Mouse (Mus musculus): ENCODE data around the gene Edc3. TPM values are rescaled to one million over a fixed set of nuclear protein-coding genes. Genes with fewer than 3 reads are reported as not detected.

The Edc3 gene
- total RNA-seq, 2 experiments from 2014 or later, result 6.0 to 14.2 TPM

- no peak for ATAC-seq (replicated peaks; ENCODE audit: low FRiP score, low TSS enrichment, poor library complexity, severe bottlenecking)
These were observed 50.2 kb downstream of the Edc3 start for GRCm38 (mm10) chr9:57758528-57758927.

- ATAC-seq (replicated peaks; ENCODE audit: low FRiP score, low TSS enrichment, poor library complexity, severe bottlenecking), result peak; percentile 49
These were observed 50.9 kb downstream of the Edc3 start for GRCm38 (mm10) chr9:57759289-57759688.

DNA sequence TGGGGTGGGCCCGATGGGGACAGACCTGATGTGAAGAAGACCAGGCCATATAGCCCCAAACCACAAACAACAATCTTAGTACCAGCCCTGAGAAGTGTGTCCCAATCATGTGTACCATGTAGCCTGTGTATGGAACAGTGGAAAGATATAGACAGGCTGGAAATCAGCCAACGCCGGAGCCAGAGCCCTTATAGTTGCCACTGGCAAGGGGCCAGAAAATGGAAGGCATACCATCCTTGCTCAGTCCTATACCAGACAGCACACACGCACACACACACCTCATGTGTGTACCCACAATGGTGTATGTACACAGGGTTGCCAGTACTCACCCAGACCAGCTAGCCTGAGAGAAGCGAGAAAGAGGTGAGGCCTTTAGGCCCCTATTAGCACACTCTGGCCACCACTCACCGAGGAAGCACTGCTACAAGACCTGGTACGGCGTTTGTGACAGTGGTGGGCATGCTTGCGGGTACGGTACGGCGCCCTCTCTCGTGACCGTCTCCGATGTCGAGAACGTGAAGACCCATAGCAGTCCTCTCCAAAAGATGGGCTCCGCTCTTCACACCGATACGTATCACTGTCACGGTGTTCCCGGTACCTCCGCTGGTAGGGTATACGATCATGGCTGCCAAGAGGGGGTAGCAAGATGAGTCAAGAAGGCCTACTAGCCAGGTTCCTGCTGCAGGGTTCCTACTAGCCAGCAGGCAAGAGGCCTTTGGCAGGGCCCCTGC lies 52.2 kb downstream of the Edc3 start:
- no peak for ATAC-seq (replicated peaks; ENCODE audit: low FRiP score, low TSS enrichment, poor library complexity, severe bottlenecking)

- no peak for ATAC-seq (replicated peaks; ENCODE audit: low FRiP score, low TSS enrichment, poor library complexity, severe bottlenecking)
These were observed 53.5 kb downstream of the Edc3 start for GRCm38 (mm10) chr9:57761563-57762551.

GRCm38 (mm10) chr9:57762563-57762991 lies 54.2 kb downstream of the Edc3 start:
- peak; percentile 27; the same call in 1 of the 2 replicates for ATAC-seq (replicated peaks; ENCODE audit: low FRiP score, low TSS enrichment, poor library complexity, severe bottlenecking)

- peak; percentile 37 for ATAC-seq (replicated peaks; ENCODE audit: low FRiP score, low TSS enrichment, poor library complexity, severe bottlenecking)
These were observed 56.0 kb downstream of the Edc3 start for GRCm38 (mm10) chr9:57764147-57764973.

DNA sequence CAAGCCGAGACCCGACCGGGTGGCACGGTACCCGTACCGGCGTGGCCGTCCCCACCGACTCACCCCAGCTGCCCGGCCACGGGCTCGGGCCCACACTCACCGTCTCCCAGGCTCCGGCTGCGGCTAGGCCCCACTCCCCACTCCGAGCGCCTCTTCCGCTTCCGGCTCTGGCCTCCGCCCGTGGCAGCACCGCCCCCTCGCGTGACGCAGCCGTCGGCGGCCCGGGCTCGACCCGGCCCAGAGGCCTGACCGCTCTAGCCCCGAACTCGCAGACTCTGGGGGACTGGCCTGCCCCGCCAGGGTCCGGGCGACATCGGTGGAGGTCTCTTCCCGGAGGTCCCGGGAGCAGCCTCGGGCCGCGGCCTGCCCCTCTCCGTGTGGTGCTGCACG lies 56.6 kb downstream of the Edc3 start:
- peak; percentile 38 for ATAC-seq (replicated peaks; ENCODE audit: low FRiP score, low TSS enrichment, poor library complexity, severe bottlenecking)

DNA sequence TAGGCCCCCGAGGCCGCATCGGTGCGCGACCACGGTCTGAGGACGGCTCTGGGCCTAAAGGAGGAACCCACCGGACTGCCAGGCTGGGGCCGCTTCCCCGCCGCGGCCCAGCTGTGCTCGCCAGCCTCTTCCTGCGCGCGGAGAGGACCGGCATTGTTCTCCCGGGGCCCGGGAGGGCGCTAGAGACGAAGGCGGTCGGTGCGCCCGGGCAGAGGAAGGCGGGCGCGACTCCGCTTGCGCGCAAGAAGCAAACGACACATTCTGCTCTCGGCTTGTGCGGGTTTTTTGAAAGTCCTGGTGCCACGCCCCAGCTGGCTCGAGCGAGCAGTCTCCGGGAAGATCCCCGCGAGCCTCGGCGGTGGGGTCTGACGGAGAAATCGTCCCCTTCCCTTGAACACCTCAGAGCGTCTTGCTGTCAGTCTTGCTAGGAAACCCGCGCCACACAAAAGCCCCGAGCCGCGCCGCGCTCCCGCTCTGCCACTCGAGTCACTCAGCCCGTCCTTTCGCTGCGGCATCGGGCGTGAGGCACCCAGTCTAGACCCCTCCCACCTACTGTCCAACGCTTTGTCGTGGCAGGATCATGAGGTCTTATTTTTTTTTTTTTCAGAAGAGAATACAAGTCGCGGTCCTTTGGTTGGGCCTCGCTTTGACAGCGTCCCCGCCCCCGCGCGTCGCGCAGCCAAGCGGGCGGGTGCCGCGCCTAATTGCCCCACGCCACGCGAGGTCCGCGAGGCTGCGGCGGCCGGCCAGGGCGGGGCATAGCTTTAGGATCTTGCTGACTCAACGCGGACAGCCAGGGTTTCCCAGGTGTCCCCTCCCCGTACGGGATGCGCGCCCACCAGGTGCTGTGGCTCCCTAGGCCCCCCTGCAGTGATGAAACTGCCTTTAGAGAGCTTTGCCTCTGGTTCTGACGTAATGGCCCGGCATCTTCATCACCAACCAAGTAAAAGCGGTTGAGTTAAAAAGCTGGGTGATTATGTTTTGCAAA lies 57.3 kb downstream of the Edc3 start, which contains the start of gene Clk3:
Gene Clk3 (minus strand): TSS at position 497 of the 988 bp plus-strand sequence.
- ATAC-seq (replicated peaks; ENCODE audit: low FRiP score, low TSS enrichment, poor library complexity, severe bottlenecking), result no peak

DNA sequence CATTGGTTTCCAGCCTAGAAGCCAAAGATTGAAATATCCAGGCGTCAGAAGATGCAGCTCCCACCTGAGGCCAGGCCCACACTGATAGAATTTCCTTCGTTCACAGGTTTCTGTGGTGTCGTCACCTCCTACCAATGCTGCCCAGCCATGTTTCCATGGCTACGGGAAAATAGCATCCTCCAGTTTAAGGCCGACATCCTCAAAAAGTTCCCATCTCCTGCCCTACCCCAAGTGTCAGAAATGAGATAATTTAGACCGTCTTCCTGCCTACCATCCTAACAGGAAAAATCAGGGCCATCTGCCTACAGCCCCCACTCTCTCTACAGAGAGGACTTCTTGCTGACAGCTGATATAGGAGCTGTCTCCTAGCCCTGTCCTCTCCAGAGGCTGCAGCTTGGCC lies 58.1 kb downstream of the Edc3 start:
- no peak for ATAC-seq (replicated peaks; ENCODE audit: low FRiP score, low TSS enrichment, poor library complexity, severe bottlenecking)

- ATAC-seq (replicated peaks; ENCODE audit: low FRiP score, low TSS enrichment, poor library complexity, severe bottlenecking), result no peak
These were observed 58.9 kb downstream of the Edc3 start for GRCm38 (mm10) chr9:57767231-57767630.

DNA sequence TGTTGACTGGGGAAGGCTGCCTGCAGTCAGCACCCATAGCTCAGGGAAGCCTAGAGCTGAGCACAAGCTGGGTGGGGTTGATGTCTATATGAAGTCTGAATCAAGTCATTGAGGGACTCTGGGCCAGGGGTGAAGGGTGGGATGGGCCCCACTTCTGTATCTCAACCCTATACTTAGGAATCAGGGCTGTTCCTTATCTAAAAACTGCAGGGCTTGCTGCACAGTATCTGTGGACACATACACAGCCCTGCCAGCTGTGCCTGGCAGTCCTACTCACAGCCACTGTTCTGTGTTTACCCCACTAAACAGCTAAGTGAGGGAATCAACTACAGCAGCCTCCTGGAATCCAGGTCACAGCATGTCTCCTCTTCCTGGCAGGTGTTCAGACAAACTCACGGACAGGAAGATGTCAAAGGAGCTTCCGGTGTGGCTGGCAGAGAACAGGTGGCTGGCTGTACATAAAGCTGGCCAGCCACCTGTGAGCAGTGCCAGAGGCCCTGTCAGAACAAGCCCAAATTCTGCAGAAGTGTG lies 61.3 kb downstream of the Edc3 start:
- ATAC-seq (replicated peaks; ENCODE audit: low FRiP score, low TSS enrichment, poor library complexity, severe bottlenecking), result peak; percentile 77

DNA sequence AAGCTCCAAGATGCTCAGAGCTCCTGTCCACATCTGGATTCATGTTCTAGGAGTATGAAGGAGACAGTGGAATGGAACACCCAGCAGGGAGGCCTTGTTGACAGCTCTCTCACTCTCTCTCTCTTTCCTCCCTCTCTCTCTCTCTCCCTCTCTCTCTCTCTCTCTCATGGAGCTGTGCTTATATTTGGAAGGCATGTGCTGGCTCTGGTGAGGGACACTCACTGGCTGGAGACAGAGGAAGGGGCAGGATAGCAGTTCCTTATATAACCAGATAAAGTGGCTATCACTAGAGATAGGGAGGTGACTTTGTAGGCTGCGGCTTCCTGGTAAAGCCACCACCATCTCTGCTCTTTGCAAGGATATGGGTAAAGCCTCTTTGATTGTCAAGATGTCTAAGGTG lies 61.9 kb downstream of the Edc3 start:
- ATAC-seq (replicated peaks; ENCODE audit: low FRiP score, low TSS enrichment, poor library complexity, severe bottlenecking), result no peak

DNA sequence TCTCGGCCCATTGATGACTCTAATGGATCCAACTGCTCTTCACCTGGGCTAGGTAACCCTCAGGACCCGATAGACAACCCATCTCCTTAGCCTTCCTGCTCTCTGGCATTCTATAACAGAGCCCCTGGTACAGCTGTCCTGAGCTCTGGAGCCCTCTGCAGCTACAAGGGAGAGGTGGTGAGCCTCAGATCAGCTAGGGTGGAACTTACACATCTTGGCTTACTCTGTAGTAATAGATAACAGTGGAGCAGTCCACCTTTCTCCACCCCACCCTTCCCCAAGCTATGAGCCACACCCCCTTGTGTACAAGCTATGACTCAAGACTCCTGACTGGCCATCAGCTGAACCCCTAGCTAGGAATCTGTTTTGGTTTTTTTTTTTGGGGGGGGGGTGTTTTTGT lies 62.5 kb downstream of the Edc3 start:
- ATAC-seq (replicated peaks; ENCODE audit: low FRiP score, low TSS enrichment, poor library complexity, severe bottlenecking), result peak; percentile 59

DNA sequence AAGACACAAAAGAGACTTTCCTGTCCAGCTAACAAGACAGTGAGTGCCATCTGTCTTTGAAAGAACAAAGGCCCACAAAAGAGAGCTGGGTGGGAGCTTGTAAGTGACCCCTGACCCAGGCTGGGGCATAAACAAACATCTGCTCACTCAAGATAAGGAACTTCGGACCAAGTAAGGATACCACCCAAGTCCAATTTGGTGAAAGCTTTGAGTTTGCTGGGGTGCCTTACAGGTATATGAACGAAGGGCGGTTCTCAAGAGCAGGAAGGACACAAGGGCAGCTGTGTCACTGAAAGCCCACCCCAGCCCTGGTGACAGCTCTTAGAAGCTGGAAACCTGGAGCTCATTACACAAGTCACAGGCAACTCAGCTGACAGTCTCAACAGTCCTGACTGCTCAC lies 65.4 kb downstream of the Edc3 start:
- ATAC-seq (replicated peaks; ENCODE audit: low FRiP score, low TSS enrichment, poor library complexity, severe bottlenecking), result no peak

- no peak for ATAC-seq (replicated peaks; ENCODE audit: low FRiP score, low TSS enrichment, poor library complexity, severe bottlenecking)
These were observed 65.8 kb downstream of the Edc3 start for GRCm38 (mm10) chr9:57774168-57774567.

DNA sequence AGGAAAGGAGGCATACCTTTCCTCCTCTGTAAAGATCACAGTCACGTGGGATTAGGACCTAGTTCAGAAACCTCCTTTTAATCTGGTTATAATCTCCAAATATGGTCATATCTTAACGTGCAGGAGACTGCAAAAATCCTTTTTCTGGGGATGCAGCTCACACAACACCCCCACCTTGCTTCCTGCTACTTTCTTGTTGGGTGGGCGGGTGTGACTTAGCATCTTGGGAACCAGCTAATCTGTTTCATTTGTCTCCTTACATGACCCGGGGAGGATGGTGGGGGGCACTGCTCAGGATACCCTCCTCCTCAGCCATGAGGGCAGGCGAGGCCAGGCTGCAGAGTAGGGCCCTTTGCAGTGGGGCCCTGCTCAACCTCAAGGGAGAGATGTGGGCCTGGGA lies 66.7 kb downstream of the Edc3 start:
- ATAC-seq (replicated peaks; ENCODE audit: low FRiP score, low TSS enrichment, poor library complexity, severe bottlenecking), result no peak

DNA sequence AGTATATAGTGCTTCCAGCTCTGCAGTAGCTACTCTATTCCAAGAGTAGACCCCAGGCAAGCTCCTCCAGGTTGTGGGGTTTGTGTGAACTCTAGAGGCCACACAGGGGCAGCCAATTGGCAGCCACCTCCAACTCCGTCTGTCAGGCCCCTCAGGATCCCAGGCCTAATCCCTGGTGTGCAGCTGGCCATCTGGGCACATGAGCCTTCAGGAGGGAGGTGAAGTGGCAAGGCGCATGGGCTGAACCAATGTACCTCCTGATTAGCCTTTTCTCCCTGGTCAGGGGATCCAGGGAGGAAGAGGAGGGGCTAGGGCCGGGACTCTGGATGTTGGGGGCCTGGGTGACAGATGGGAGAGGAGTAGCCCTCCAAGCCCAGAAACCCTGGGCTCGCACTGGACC lies 67.4 kb downstream of the Edc3 start:
- ATAC-seq (replicated peaks; ENCODE audit: low FRiP score, low TSS enrichment, poor library complexity, severe bottlenecking), result no peak

GRCm38 (mm10) chr9:57782656-57783055 lies 74.3 kb downstream of the Edc3 start:
- ATAC-seq (replicated peaks; ENCODE audit: low FRiP score, low TSS enrichment, poor library complexity, severe bottlenecking), result no peak

Measured in megakaryocyte-erythroid progenitor cell, adult 5-6 weeks (primary cell).